Mouse (Mus musculus) ES-E14 (cell line): ENCODE results near the gene Mapt. TPM values are rescaled to one million over a fixed set of nuclear protein-coding genes. Genes with fewer than 3 reads are reported as not detected.

ENCODE experiments used
- DNase-seq: peaks from one replicate; pipeline ENCODE4 v3.0.0-alpha.2; 2013; ENCODE audit warnings: low read depth, low spot score
- H3K27ac ChIP-seq: 2 replicates; pipeline ENCODE4 v1.5.1; 2012; ENCODE audit warnings: low read depth, mild to moderate bottlenecking, low read length, moderate library complexity, mixed read lengths; ENCODE audit not compliant: poor library complexity, insufficient read depth, severe bottlenecking
- H3K36me3 ChIP-seq: 2 replicates; pipeline ENCODE4 v1.6.1; 2012; ENCODE audit warnings: mild to moderate bottlenecking, low read length, moderate library complexity, mixed read lengths; ENCODE audit not compliant: control insufficient read depth, poor library complexity, insufficient read depth, severe bottlenecking
- H3K4me1 ChIP-seq, 2 experiments: fragments of 150-350 bp in 1 of 2; sonication (generic) in 1 of 2; 2 replicates each; pipeline ENCODE4 v1.6.1; 2012; ENCODE audit warnings: low read length in 2 of 2, mild to moderate bottlenecking in 1 of 2, mixed read lengths in 1 of 2; ENCODE audit not compliant: control insufficient read depth in 2 of 2, insufficient read depth in 2 of 2, poor library complexity in 1 of 2
- H3K4me3 ChIP-seq, 2 experiments: fragments of 150-350 bp in 1 of 2; sonication (generic) in 1 of 2; 2 replicates each; pipeline ENCODE4 v1.5.1; 2012; ENCODE audit warnings: low read length in 2 of 2, low read depth in 1 of 2, mild to moderate bottlenecking in 1 of 2, mixed read lengths in 1 of 2; ENCODE audit not compliant: insufficient read depth in 1 of 2, poor library complexity in 1 of 2, severe bottlenecking in 1 of 2
- H3K9ac ChIP-seq: 2 replicates; pipeline ENCODE4 v1.6.1; 2012; ENCODE audit warnings: low read depth, mild to moderate bottlenecking, low read length, mixed read lengths; ENCODE audit not compliant: poor library complexity, insufficient read depth, severe bottlenecking
- H3K9me3 ChIP-seq: fragments of 150-350 bp; sonication (generic); 2 replicates; pipeline ENCODE4 v1.6.1; 2012; ENCODE audit warnings: low read depth, mild to moderate bottlenecking, low read length; ENCODE audit not compliant: control insufficient read depth, insufficient read depth
- CHD2 ChIP-seq: IDR thresholded peaks from 2 replicates; pipeline ENCODE4 v1.6.1; 2014; ENCODE audit warnings: mild to moderate bottlenecking, low read depth, low read length, inconsistent platforms
- HCFC1 ChIP-seq: IDR thresholded peaks from 2 replicates; pipeline ENCODE4 v1.6.1; 2012; ENCODE audit warnings: low read length, inconsistent platforms, borderline replicate concordance; ENCODE audit not compliant: insufficient read depth
- MAFK ChIP-seq: IDR thresholded peaks from 2 replicates; pipeline ENCODE4 v1.6.1; 2014; ENCODE audit warnings: mild to moderate bottlenecking, low read depth, low read length, inconsistent platforms; ENCODE audit not compliant: insufficient read depth
- ZC3H11A ChIP-seq: IDR thresholded peaks from 2 replicates; pipeline ENCODE4 v1.6.1; 2012; ENCODE audit warnings: low read depth, mild to moderate bottlenecking, inconsistent platforms, low read length, borderline replicate concordance
- ZNF384 ChIP-seq: IDR thresholded peaks from 2 replicates; pipeline ENCODE4 v1.6.1; 2012; ENCODE audit warnings: low read depth, low read length, inconsistent platforms
- in situ Hi-C, 2 experiments: fragments of 600-800 bp; cut with MboI; formaldehyde crosslinking; loops; one replicate each; pipeline ENCODE4 v1.15.1; 2025; ENCODE audit warnings: low sequenced_read_pairs in 2 of 2, inconsistent platforms in 1 of 2; ENCODE audit not compliant: unreplicated experiment in 2 of 2
- total RNA-seq: library from RNA; depleted of rRNA; stranded (reverse); fragments of 300-350 nt; gene quantifications from 2 replicates; pipeline ENCODE4 v1.2.3, GENCODE M21; 2012

The Mapt gene
- total RNA-seq, 1 experiment: 9.7 TPM

DNA sequence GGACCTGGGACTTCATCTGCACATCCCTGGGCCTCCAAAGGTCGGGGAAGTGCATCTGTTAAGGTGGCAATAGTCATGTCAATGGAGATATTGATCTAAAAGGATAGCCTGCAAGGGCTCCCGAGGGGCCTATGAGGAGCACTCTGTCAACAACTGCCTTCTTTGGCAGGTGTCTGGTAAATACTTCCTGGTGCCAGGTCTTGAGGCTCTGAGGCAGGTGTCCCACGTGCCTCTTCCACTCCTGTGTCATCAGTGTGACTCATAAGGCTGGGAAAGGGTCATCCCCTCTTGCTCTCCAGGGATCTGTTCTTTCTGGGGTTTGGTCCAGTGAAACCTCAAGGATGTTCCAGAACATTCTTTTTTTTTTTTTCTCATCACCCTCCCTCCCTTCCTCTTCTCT is 48.3 kb downstream of the Mapt start:
- Histone ChIP-seq H3K9ac (no peak overlapping the region), H3K27ac (no peak overlapping the region), H3K36me3 (no peaks in the 10 kb centered on the region), H3K4me1 (peaks cover 0 to 6% of the 10 kb centered on the region in 2 experiments; a peak in 2 of 4 replicates), H3K9me3 (no peaks in the 10 kb centered on the region), H3K4me3 (no peak overlapping the region)
- TF ChIP-seq ZC3H11A: no peak
- no peak for TF ChIP-seq ZNF384
- TF ChIP-seq HCFC1: no peak
- DNase-seq: no peak
- in situ Hi-C loops: no loop called here

DNA sequence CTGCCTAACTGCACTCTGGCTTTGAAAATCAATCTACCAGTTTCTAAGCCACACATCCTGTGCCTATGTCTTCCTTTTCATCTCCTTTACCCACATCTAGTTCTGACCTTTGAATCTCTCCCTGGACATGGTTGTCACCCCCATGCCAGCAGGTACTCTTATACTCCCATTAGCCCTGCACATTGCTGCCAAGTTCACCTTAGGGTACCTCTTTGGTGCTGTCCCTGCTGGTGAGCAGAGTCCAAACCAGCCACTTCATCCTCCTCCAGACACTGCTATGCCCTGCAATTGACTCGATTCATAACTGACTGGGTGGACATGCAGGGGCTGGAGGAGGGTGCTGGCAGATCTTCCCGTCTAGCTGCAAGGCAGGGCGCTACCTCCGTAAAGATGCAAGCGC is 50.3 kb downstream of the Mapt start:
- Histone ChIP-seq H3K27ac (no peak overlapping the region), H3K9ac (no peak overlapping the region), H3K9me3 (no peaks in the 10 kb centered on the region), H3K4me3 (no peak overlapping the region), H3K36me3 (no peaks in the 10 kb centered on the region), H3K4me1 (peaks cover 0 to 6% of the 10 kb centered on the region in 2 experiments; a peak in 2 of 4 replicates)
- TF ChIP-seq ZNF384 (no peak), CHD2 (no peak), MAFK (no peak), HCFC1 (no peak), ZC3H11A (no peak)
- in situ Hi-C loops: no loop called here
- no peak for DNase-seq

DNA sequence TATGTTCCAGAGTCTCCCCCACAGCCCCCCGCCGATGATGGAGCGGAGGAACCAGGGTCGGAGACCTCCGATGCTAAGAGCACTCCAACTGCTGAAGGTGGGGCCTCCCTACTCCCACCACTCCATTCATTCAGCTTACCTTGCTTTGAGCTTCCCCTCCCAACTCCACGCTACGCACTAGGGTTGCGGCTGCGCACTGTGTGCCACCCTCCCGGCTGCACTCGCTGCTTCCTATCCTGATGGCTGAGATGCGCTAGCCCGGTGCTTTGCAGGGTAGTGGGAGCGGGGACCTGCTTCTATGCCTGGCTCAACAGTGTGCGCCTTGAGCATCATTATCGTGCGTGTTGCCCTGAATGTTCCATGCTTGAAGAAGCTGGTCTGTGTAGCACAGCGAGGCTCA is 55.9 kb downstream of the Mapt start:
- TF ChIP-seq ZC3H11A (no peak), MAFK (no peak), ZNF384 (no peak), CHD2 (no peak), HCFC1 (no peak)
- Histone ChIP-seq H3K4me3 (peak overlapping the region; percentile 29 to 42; a peak in 3 of 4 replicates), H3K4me1 (peaks cover 5 to 25% of the 10 kb centered on the region in 2 experiments; a peak in 3 of 4 replicates), H3K9ac (peak overlapping the region; percentile 29; the same call in 1 of the 2 replicates), H3K36me3 (no peaks in the 10 kb centered on the region), H3K9me3 (no peaks in the 10 kb centered on the region), H3K27ac (peak overlapping the region; percentile 10; the same call in 1 of the 2 replicates)
- in situ Hi-C loops: no loop called here
- no peak for DNase-seq

DNA sequence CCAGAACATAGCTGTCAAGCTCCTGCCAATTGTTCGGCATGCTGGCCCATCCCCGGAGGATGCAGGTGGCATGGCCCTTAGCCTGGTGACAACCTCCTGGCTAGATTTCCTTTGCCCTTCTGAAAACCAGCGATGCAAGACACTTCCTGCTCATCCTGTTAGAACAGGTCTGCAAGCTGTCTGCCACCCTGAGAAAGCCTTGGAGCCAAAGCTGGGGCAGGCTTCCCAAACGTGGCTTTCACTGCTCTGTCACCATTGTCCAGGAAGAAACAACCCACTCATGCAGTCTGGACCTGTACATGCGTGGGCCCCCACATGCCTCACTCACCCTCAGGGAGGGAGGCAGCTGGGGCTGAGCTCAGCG is 57.6 kb downstream of the Mapt start:
- Histone ChIP-seq H3K4me3 (peak overlapping the region; percentile 3 to 14), H3K36me3 (no peaks in the 10 kb centered on the region), H3K27ac (peak overlapping the region; percentile 100), H3K4me1 (peaks cover 5 to 34% of the 10 kb centered on the region in 2 experiments; a peak in 3 of 4 replicates), H3K9ac (peak overlapping the region; percentile 21), H3K9me3 (no peaks in the 10 kb centered on the region)
- in situ Hi-C loops: no loop called here
- DNase-seq: no peak
- no peak for TF ChIP-seq ZNF384
- 0 out of 2 replicates have a peak, but pooled peaks have one; percentile 17 for TF ChIP-seq HCFC1

DNA sequence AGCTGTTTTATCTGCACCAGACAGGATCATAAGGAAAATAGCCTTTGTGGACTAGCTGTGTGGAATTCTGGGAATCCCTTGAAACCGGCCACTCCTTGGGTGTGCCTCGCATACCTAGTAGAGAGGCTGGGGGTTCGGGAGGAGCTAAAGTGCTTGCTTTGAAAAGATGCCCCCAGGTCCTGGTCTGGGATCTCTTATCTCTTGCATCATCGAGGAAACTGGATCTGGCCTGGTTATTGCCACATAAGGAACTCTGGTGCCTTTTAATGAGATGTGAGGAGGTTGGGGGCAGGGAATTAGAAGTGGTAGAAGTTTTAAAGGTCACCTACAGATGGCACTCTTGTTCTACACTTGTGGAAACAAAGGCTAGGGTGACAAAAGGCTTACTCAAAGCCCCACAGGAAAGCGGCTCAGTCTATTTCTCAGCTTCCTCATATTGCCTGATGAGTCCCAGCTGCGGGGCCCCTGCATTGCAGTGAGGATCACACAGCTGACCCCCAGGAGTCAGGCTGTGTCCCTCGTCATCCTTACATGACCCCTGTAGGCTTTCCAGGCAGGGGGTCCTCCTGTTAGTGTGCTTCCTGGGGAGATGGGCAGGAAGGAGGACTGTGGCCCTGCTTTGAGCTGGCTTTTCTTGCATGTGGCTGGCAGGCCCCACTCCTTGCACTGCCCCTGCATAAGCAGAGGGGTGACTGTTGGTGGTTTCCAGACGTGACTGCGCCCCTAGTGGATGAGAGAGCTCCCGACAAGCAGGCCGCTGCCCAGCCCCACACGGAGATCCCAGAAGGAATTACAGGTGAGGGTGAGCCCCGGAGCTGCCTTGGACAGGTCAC is 58.2 kb downstream of the Mapt start:
- Histone ChIP-seq H3K4me3 (peak overlapping the region; percentile 28 to 54), H3K36me3 (no peaks in the 10 kb centered on the region)
- in situ Hi-C loops: no loop called here

More for the DNA sequence above, 58.2 kb downstream of the Mapt start:
- Histone ChIP-seq H3K27ac (peak overlapping the region; percentile 100), H3K9ac (peak overlapping the region; percentile 91), H3K9me3 (no peaks in the 10 kb centered on the region), H3K4me1 (peaks cover 5 to 35% of the 10 kb centered on the region in 2 experiments; a peak in 3 of 4 replicates)
- DNase-seq: peak; percentile 99
- TF ChIP-seq HCFC1: 0 out of 2 replicates have a peak, but pooled peaks have one; percentile 9
- no peak for TF ChIP-seq ZC3H11A
- peak; percentile 87 for TF ChIP-seq CHD2
- no peak for TF ChIP-seq ZNF384
- peak; percentile 54; the same call in 1 of the 2 replicates for TF ChIP-seq MAFK
